Mouse (Mus musculus) B cell, adult 2 months (primary cell): ENCODE measurements around the gene Snrpg.

Experiments
- DNase-seq, 2 experiments: peaks; one replicate each; pipeline ENCODE4 v3.0.0; 2022

The Snrpg gene

DNA sequence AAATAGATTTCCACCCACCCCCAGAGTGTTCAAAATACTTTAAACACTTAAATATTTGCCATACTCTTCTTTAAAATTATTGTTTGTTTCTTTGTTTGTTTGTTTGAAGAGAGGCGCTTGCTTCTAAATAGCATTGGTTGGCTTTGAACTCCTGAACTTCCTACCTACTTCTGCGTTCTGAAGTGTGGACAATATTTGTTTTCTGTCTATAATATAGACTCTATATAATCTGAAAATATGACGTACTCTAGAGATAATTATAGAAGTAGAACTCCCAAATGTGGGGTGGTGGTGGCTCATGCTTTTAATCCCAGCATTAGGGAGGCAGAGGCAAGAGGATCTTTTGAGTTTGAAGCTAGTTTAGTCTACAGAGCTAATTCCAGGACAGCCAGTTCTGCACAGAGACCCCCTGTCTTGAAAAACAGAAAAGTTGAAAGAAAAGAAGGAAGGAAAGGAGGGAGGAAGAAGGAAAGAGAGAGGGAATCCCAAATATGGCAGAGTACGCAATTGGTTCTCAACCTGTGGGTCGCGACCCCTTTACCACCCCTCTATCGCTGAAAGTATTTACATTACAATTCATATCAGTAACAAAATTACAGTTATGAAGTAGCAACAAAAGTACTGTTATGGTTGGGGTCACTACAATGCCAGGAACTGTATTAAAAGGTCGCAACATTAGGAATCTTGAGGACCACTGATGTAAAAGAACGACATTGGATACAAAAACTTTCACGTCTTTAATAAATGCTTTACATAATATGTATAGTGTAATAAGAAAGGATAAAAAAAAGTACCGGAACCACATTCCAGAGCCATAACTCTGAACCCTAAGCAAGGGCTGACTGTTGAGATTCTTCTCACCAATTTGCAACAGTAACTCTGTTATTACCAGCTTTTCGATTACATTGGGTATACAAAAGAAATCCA, 31.8 kb downstream of the Snrpg start:
- no peak for DNase-seq

- peak; percentile 88 to 89 for DNase-seq
Observed at GRCm38 (mm10) chr6:86403728-86404099, 32.6 kb downstream of the Snrpg start.

DNA sequence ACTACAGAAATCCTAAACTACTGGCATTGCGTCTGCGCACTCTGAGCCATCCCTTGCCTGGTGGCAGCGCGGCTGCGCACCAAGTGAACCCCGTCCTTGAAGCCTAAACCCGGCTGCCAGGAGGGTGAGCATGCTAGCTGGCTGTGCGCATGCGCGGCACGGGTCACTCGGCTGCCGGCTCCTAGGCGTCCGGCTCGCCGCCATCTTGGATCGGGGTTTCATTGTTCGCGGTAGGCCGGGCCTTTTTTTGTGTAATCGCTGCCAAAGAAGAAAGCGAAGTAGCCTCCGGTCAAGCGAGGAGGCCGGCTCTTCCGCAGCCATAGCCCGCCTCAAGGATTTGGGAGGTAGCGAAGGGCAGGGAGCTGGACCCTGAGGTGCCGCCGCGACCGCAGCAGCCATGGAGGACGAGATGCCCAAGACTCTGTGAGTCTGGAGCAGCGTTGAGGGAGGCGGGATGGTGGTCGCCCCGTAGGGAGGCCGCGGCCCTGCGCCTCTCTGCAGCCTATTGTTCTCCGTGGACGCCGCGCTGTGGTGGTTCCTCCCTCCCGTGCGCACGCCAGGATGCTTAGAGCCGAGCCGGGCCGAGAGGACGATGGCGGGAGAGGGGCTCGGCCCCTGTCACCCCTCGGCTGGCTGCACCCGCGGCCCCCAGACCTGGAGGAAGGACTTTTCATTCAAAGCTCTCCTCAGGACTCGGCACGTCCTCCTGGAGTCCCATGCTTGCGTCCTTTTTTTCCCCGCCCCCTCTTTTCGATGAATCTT, 33.2 kb downstream of the Snrpg start, which contains the start of gene Tia1:
TSS of gene Tia1 (plus strand) at position 120 of the 762 bp plus-strand sequence.
- peak; percentile 93 to 94 for DNase-seq

DNA sequence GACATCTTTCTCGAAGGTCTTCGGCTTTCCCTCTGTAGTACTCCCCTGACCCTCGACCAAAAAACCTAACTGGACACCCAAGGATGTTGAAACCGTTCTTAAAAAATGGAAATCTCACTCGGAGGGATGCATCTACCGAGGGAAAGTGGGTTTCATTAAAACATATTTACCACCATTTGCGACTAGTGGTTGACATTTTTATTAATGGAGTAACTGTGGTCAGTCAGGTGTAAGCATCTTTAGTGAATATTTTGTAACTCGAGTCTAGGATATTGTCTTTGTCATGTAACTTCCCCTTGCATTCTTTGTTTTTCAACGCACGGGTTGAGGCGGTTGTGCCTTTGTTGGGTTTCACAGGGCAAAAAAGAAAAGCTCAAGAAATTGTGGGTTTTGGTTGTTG, 33.9 kb downstream of the Snrpg start:
- peak; percentile 31 for DNase-seq

GRCm38 (mm10) chr6:86406306-86406705, 35.2 kb downstream of the Snrpg start:
- DNase-seq, result no peak

- DNase-seq, result no peak
Observed at GRCm38 (mm10) chr6:86418711-86419110, 47.6 kb downstream of the Snrpg start.

DNA sequence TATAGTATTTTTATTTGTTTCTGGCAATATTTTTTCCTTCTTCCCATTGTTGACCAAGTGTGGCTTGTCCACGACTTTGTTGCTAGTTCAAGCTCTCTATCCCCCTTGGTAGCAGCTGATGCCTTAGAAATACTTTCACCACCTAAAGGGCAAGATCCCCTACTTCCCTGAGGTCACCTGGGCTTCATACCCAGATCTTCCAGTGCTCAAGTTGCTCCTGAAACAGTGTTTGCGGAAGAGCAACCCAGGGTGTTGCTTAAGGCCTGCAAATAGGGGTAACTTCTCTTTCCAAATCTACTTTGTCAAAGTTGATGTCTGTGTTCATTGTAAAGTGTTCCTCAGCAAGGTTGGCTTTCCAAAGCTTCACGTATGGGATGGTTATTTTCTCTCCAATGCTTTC, 48.1 kb downstream of the Snrpg start:
- DNase-seq, result no peak

DNA sequence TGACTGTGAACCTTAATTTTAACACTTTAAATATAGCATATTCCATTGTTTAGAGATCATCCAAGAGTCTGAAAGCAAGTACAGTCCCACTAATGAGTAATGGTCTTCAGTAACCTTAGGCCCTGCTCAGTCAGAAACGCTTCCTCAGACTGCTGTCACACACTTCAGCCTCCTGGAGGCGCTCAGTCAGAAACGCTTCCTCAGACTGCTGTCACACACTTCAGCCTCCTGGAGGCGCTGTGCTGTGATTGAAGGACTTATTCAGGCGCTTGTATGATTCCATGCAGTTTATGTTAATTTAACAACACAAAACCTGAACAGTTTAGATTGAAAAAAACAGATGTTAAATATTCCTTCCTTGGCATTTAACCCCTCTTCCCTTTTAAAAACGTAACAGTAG, 49.4 kb downstream of the Snrpg start:
- peak; percentile 54 to 55 for DNase-seq

GRCm38 (mm10) chr6:86426358-86426757, 55.3 kb downstream of the Snrpg start, which contains the start of gene Gm44790:
TSS of gene Gm44790 (plus strand) at chr6:86426658.
- DNase-seq, result no peak
